In genomic region chr7:18962171-18962792, GRCm38 (mm10) we compare ENCODE assay signal across 10 mouse cellular contexts. TPM values are rescaled to one million over a fixed set of nuclear protein-coding genes. Genes with fewer than 3 reads are reported as not detected.
DNase-seq lines count a peak whose midpoint lies in the region; ATAC-seq and TF ChIP-seq lines count a peak whose summit lies in the region.
"Had no signal": no experiment of that assay in that cellular context is flagged by ENCODE, and none has a peak within 500 bp of the region (broad histone marks: within the 10 kb centered on the region; RNA-seq: fewer than 3 reads in every experiment).

No protein-coding gene starts in this region.

- dilution Hi-C loops in CH12.LX (cut with MboI; ENCODE audit: extremely low pct_ligation_motif_present, extremely low pct_unique_long_range_greater_than_20kb, low sequenced_read_pairs) = no loop called here

- 2% methylated on average over 17 of the region's 17 CpGs for WGBS in forebrain, embryonic 16.5 days
- WGBS in liver, embryonic 16.5 days (ENCODE audit: insufficient replicate concordance) = 1% methylated on average over 17 of the region's 17 CpGs

- TF ChIP-seq EP300 in CH12.LX (IDR thresholded peaks at IDR 0.05; ENCODE audit: low read length) = no peak
- no peak for TF ChIP-seq EP300 in MEL (IDR thresholded peaks at IDR 0.05; ENCODE audit: low read depth in 1 of 2, low read length in 2 of 2)

- H3K9me3 ChIP-seq in CH12.LX (replicated peaks; ENCODE audit: low read length) (peaks cover 8% of the 10 kb centered on the region), MEL (replicated peaks; ENCODE audit: insufficient read depth, low read length) (no peaks in the 10 kb centered on the region)
- no peaks in the 10 kb centered on the region for H3K9me3 ChIP-seq in forebrain, embryonic 16.5 days (ENCODE audit: control insufficient read depth, low read length)
- no peaks in the 10 kb centered on the region for H3K9me3 ChIP-seq in liver, embryonic 16.5 days (replicated peaks; ENCODE audit: control insufficient read depth, low read length)

- H3K4me2 ChIP-seq in CH12.LX (ENCODE audit: insufficient read depth, low read depth, poor library complexity, severe bottlenecking) = peak overlapping the region; percentile 95
- H3K4me2 ChIP-seq in forebrain, embryonic 16.5 days (ENCODE audit: low read length) = peak overlapping the region; percentile 34
- H3K4me2 ChIP-seq in liver, embryonic 16.5 days (ENCODE audit: low read depth, low read length) = peak overlapping the region; percentile 30; the same call in 1 of the 2 replicates

- H3K27ac ChIP-seq in CH12.LX (ENCODE audit: insufficient read depth, low read depth) (no peak overlapping the region), MEL (ENCODE audit: control insufficient read depth, low read depth, low read length) (no peak overlapping the region)
- no peak overlapping the region for H3K27ac ChIP-seq in forebrain, embryonic 16.5 days (ENCODE audit: low read length)
- no peak overlapping the region for H3K27ac ChIP-seq in liver, embryonic 16.5 days (ENCODE audit: low read length)

- in situ Hi-C loops in CH12.LX (cut with MboI; ENCODE audit: low pct_ligation_motif_present, low pct_unique_long_range_greater_than_20kb, low sequenced_read_pairs) = no loop called here

- H3K36me3 ChIP-seq in CH12.LX (replicated peaks in 1 of 2; ENCODE audit: control insufficient read depth in 1 of 2, insufficient read depth in 1 of 2, low read length in 1 of 2) = no peaks in the 10 kb centered on the region
- no peaks in the 10 kb centered on the region for H3K36me3 ChIP-seq in MEL (ENCODE audit: control insufficient read depth in 1 of 2, insufficient read depth in 2 of 2, low read length in 2 of 2)
- no peaks in the 10 kb centered on the region for H3K36me3 ChIP-seq in forebrain, embryonic 16.5 days (ENCODE audit: control insufficient read depth, insufficient read depth)
- no peaks in the 10 kb centered on the region for H3K36me3 ChIP-seq in liver, embryonic 16.5 days (ENCODE audit: control insufficient read depth, insufficient read depth)

- no peak for TF ChIP-seq RAD21 in CH12.LX (IDR thresholded peaks at IDR 0.05; ENCODE audit: low read depth, low read length)
- TF ChIP-seq RAD21 in MEL (IDR thresholded peaks at IDR 0.05; ENCODE audit: low read depth, low read length) = no peak

- H3K79me2 ChIP-seq in CH12.LX (replicated peaks; ENCODE audit: control insufficient read depth, extremely low read depth, insufficient read depth, poor library complexity, severe bottlenecking) (no peaks in the 10 kb centered on the region), MEL (ENCODE audit: control insufficient read depth, insufficient read depth, low read length, poor library complexity) (peaks cover 1% of the 10 kb centered on the region; the same call in 1 of the 2 replicates)

- H3K4me3 ChIP-seq in CH12.LX (replicated peaks in 1 of 3; ENCODE audit: low read depth in 2 of 3, low read length in 2 of 3, poor library complexity in 1 of 3) = no peak overlapping the region
- H3K4me3 ChIP-seq in MEL (ENCODE audit: control insufficient read depth in 1 of 2, insufficient read depth in 1 of 2, low read depth in 2 of 2, low read length in 2 of 2) = no peak overlapping the region
- peak overlapping the region; percentile 21 for H3K4me3 ChIP-seq in forebrain, embryonic 16.5 days (replicated peaks; ENCODE audit: low read length)
- H3K4me3 ChIP-seq in liver, embryonic 16.5 days (ENCODE audit: low read depth, low read length) = no peak overlapping the region
- H3K4me3 ChIP-seq: erythroblast, embryonic 14.5 days had no signal

- H3K9ac ChIP-seq in CH12.LX (ENCODE audit: insufficient read depth, low read depth) (no peak overlapping the region), MEL (ENCODE audit: control insufficient read depth, low read depth, low read length, poor library complexity, severe bottlenecking) (no peak overlapping the region)
- no peak overlapping the region; the same call in 1 of the 2 replicates for H3K9ac ChIP-seq in forebrain, embryonic 16.5 days (replicated peaks; ENCODE audit: low read depth, low read length)
- no peak overlapping the region for H3K9ac ChIP-seq in liver, embryonic 16.5 days (ENCODE audit: low read depth, low read length)

- TF ChIP-seq POLR2A in CH12.LX (IDR thresholded peaks at IDR 0.05; ENCODE audit: low read depth, low read length) (no peak), MEL (IDR thresholded peaks at IDR 0.05; ENCODE audit: control insufficient read depth in 1 of 2, insufficient read depth in 1 of 2, low read depth in 1 of 2, low read length in 2 of 2, poor library complexity in 1 of 2) (no peak)

- ATAC-seq in forebrain, embryonic 16.5 days = no peak
- ATAC-seq in liver, embryonic 16.5 days (ENCODE audit: low read depth) = no peak
- no peak for ATAC-seq in CD4-positive, CD25-positive, alpha-beta regulatory T cell, adult 4 months

- no peak for TF ChIP-seq CTCF in CH12.LX (conservative IDR thresholded peaks at IDR 0.05 in 1 of 2, IDR thresholded peaks at IDR 0.05 in 1 of 2; ENCODE audit: low read depth in 2 of 2, low read length in 2 of 2)
- TF ChIP-seq CTCF in MEL (IDR thresholded peaks at IDR 0.05 in 2 of 3, conservative IDR thresholded peaks at IDR 0.05 in 1 of 3; ENCODE audit: control insufficient read depth in 1 of 3, insufficient read depth in 1 of 3, low read depth in 2 of 3, low read length in 3 of 3, poor library complexity in 1 of 3, severe bottlenecking in 1 of 3) = no peak

- no peak for DNase-seq in CH12.LX (ENCODE audit: extremely low read depth)
- no peak for DNase-seq in MEL (ENCODE audit: low read depth, low spot score)
- no peak for DNase-seq in adipocyte (ENCODE audit: low spot score)
- no peak for DNase-seq in thymus, postnatal 36 days
- DNase-seq in adrenal gland, postnatal 10 days = no peak

- H3K4me1 ChIP-seq in CH12.LX (ENCODE audit: control insufficient read depth in 1 of 2, insufficient read depth in 2 of 2) (peaks cover 14 to 30% of the 10 kb centered on the region in 2 experiments), MEL (ENCODE audit: control insufficient read depth in 1 of 2, insufficient read depth in 2 of 2, low read length in 2 of 2) (peaks cover 0 to 8% of the 10 kb centered on the region in 2 experiments; a peak in 1 of 4 replicates)
- peaks cover 34% of the 10 kb centered on the region for H3K4me1 ChIP-seq in forebrain, embryonic 16.5 days (replicated peaks; ENCODE audit: control insufficient read depth, insufficient read depth, low read length)
- no peaks in the 10 kb centered on the region; the same call in none of the 2 replicates for H3K4me1 ChIP-seq in liver, embryonic 16.5 days (ENCODE audit: control insufficient read depth, low read depth, low read length)

- peaks cover 93% of the 10 kb centered on the region for H3K27me3 ChIP-seq in CH12.LX (replicated peaks)
- peaks cover 8 to 10% of the 10 kb centered on the region in 2 experiments for H3K27me3 ChIP-seq in MEL (ENCODE audit: control insufficient read depth in 1 of 2, insufficient read depth in 2 of 2, low read length in 2 of 2)
- no peaks in the 10 kb centered on the region for H3K27me3 ChIP-seq in forebrain, embryonic 16.5 days (replicated peaks; ENCODE audit: control insufficient read depth, insufficient read depth, low read length)
- H3K27me3 ChIP-seq in liver, embryonic 16.5 days (ENCODE audit: control insufficient read depth, insufficient read depth, low read depth, low read length) = peaks cover 84% of the 10 kb centered on the region

RNA-seq across cellular contexts. Expression of gene Nanos2, which starts 24.9 kb away (rescaled TPM):
- total RNA-seq in CH12.LX (2012; rRNA removed) (not detected in 2 replicates), CH12.LX (2014; rRNA removed) (not detected in 2 replicates), MEL (2012; rRNA removed) (not detected in 2 replicates)
- polyA plus RNA-seq in CH12.LX (2012; ENCODE audit: insufficient read length, low read depth) (not detected in 2 replicates), MEL (2012; ENCODE audit: insufficient read depth in 1 of 2, insufficient read length in 2 of 2, low read depth in 1 of 2, low replicate concordance in 2 of 2, missing spikeins in 1 of 2) (not detected)
- polyA plus RNA-seq in forebrain, embryonic 16.5 days (2015; fragmentation: Nextera tagmentation; extraction: Ambion mirVana) = 0.46 and 0.91 TPM in 2 replicates
- polyA plus RNA-seq in liver, embryonic 16.5 days (2015; fragmentation: Nextera tagmentation; extraction: Ambion mirVana) = not detected in 2 replicates
- total RNA-seq in adrenal gland, postnatal 10 days (2021) = not detected
- not detected for polyA plus RNA-seq in CD4-positive, CD25-positive, alpha-beta regulatory T cell, adult 4 months (2017; shearing (Covaris generic))
- total RNA-seq: adrenal gland, adult 18-20 months had no signal
- polyA plus RNA-seq: erythroblast, embryonic 14.5 days had no signal

RNA-seq across cellular contexts. Expression of gene Mypop, which starts 28.8 kb away (rescaled TPM):
- total RNA-seq in CH12.LX (2012; rRNA removed) (2.5 and 2.8 TPM in 2 replicates), CH12.LX (2014; rRNA removed) (1.2 and 1.3 TPM in 2 replicates), MEL (2012; rRNA removed) (0.95 and 1.2 TPM in 2 replicates)
- polyA plus RNA-seq in CH12.LX (2012; ENCODE audit: insufficient read length, low read depth) (4.1 and 4.7 TPM in 2 replicates), MEL (2012; ENCODE audit: insufficient read depth in 1 of 2, insufficient read length in 2 of 2, low read depth in 1 of 2, low replicate concordance in 2 of 2, missing spikeins in 1 of 2) (1 to 10 TPM in 1 of 2 experiments, not detected in 1; 6.5 TPM)
- polyA plus RNA-seq in forebrain, embryonic 16.5 days (2015; fragmentation: Nextera tagmentation; extraction: Ambion mirVana) = 3.1 and 3.6 TPM in 2 replicates
- polyA plus RNA-seq in liver, embryonic 16.5 days (2015; fragmentation: Nextera tagmentation; extraction: Ambion mirVana) = 0.12 and 0.48 TPM in 2 replicates
- total RNA-seq in adrenal gland, postnatal 10 days (2021) = 1 to 10 TPM; 6.4 to 6.8 TPM
- polyA plus RNA-seq in CD4-positive, CD25-positive, alpha-beta regulatory T cell, adult 4 months (2017; shearing (Covaris generic)) = 1 to 10 TPM; 1.7 to 3.0 TPM

RNA-seq across cellular contexts. Expression of gene Nova2, which starts 36.6 kb away (rescaled TPM):
- total RNA-seq in CH12.LX (2012; rRNA removed) = 0.04 TPM in 2 replicates
- total RNA-seq in CH12.LX (2014; rRNA removed) = not detected in 2 replicates
- polyA plus RNA-seq in CH12.LX (2012; ENCODE audit: insufficient read length, low read depth) = not detected in 2 replicates
- 0.03 and 0.04 TPM in 2 replicates for total RNA-seq in MEL (2012; rRNA removed)
- polyA plus RNA-seq in MEL (2012; ENCODE audit: insufficient read depth in 1 of 2, insufficient read length in 2 of 2, low read depth in 1 of 2, low replicate concordance in 2 of 2, missing spikeins in 1 of 2) = under 1 TPM in 1 of 2 experiments, not detected in 1; 0.22 TPM
- polyA plus RNA-seq in forebrain, embryonic 16.5 days (2015; fragmentation: Nextera tagmentation; extraction: Ambion mirVana) = 15.8 and 17.3 TPM in 2 replicates
- polyA plus RNA-seq in liver, embryonic 16.5 days (2015; fragmentation: Nextera tagmentation; extraction: Ambion mirVana) = 0.06 and 0.09 TPM in 2 replicates
- total RNA-seq in adrenal gland, postnatal 10 days (2021) = 1 to 10 TPM; 6.1 to 7.4 TPM
- polyA plus RNA-seq in CD4-positive, CD25-positive, alpha-beta regulatory T cell, adult 4 months (2017; shearing (Covaris generic)) = not detected
- polyA plus RNA-seq: erythroblast, embryonic 14.5 days had no signal

RNA-seq across cellular contexts. Expression of gene Irf2bp1, which starts 41.6 kb away (rescaled TPM):
- total RNA-seq in CH12.LX (2012; rRNA removed) (11.8 and 12.8 TPM in 2 replicates), CH12.LX (2014; rRNA removed) (3.7 and 4.9 TPM in 2 replicates), MEL (2012; rRNA removed) (27.8 and 33.1 TPM in 2 replicates)
- polyA plus RNA-seq in CH12.LX (2012; ENCODE audit: insufficient read length, low read depth) (6.6 and 7.1 TPM in 2 replicates), MEL (2012; ENCODE audit: insufficient read depth in 1 of 2, insufficient read length in 2 of 2, low read depth in 1 of 2, low replicate concordance in 2 of 2, missing spikeins in 1 of 2) (10 to 100 TPM in 1 of 2 experiments, not detected in 1; 41.1 TPM)
- 28.0 and 30.4 TPM in 2 replicates for polyA plus RNA-seq in forebrain, embryonic 16.5 days (2015; fragmentation: Nextera tagmentation; extraction: Ambion mirVana)
- 6.4 and 6.6 TPM in 2 replicates for polyA plus RNA-seq in liver, embryonic 16.5 days (2015; fragmentation: Nextera tagmentation; extraction: Ambion mirVana)
- total RNA-seq in adrenal gland, postnatal 10 days (2021) = 10 to 100 TPM; 36.9 to 37.2 TPM
- polyA plus RNA-seq in CD4-positive, CD25-positive, alpha-beta regulatory T cell, adult 4 months (2017; shearing (Covaris generic)) = 1 to 10 TPM; 2.0 to 2.4 TPM

RNA-seq across cellular contexts. Expression of gene Ccdc61, which starts 52.1 kb away (rescaled TPM):
- total RNA-seq in CH12.LX (2012; rRNA removed) (16.3 and 17.4 TPM in 2 replicates), CH12.LX (2014; rRNA removed) (11.7 and 11.9 TPM in 2 replicates), MEL (2012; rRNA removed) (19.7 TPM in 2 replicates)
- polyA plus RNA-seq in CH12.LX (2012; ENCODE audit: insufficient read length, low read depth) (13.2 and 27.3 TPM in 2 replicates), MEL (2012; ENCODE audit: insufficient read depth in 1 of 2, insufficient read length in 2 of 2, low read depth in 1 of 2, low replicate concordance in 2 of 2, missing spikeins in 1 of 2) (10 to 100 TPM in 1 of 2 experiments, not detected in 1; 69.8 TPM)
- 23.9 and 24.0 TPM in 2 replicates for polyA plus RNA-seq in forebrain, embryonic 16.5 days (2015; fragmentation: Nextera tagmentation; extraction: Ambion mirVana)
- polyA plus RNA-seq in liver, embryonic 16.5 days (2015; fragmentation: Nextera tagmentation; extraction: Ambion mirVana) = 7.9 and 8.4 TPM in 2 replicates
- 10 to 100 TPM; 12.5 to 13.9 TPM for total RNA-seq in adrenal gland, postnatal 10 days (2021)
- 1 to 10 TPM; 7.6 to 8.9 TPM for polyA plus RNA-seq in CD4-positive, CD25-positive, alpha-beta regulatory T cell, adult 4 months (2017; shearing (Covaris generic))

Comparison
In these comparisons a context has a peak if more than half of its experiments do, and no peak if none do; other contexts are left out.
1. H3K4me2 ChIP-seq: peak in every context shown above with its lines; median percentile 95 in CH12.LX; 34 in forebrain, embryonic 16.5 days; 30 in liver, embryonic 16.5 days.
2. RNA of gene Nova2, which starts 36.6 kb away (polyA plus RNA-seq): 15.8 to 17.3 TPM in forebrain, embryonic 16.5 days; 0.22 TPM in MEL, 0.06 to 0.09 TPM in liver, embryonic 16.5 days, not detected in CD4-positive, CD25-positive, alpha-beta regulatory T cell, adult 4 months and not detected in CH12.LX; every median in the first group is over 10 times any median in the second.
3. Of the 35 proteins assayed by ChIP-seq in both MEL and CH12.LX: peak only in MEL: none; only in CH12.LX: none; in both: MXI1 and ZNF384; in neither: 33.